Mouse (Mus musculus) midbrain, embryonic 14.5 days (tissue): ENCODE measurements around the gene Sycn. TPM values are rescaled to one million over a fixed set of nuclear protein-coding genes. Genes with fewer than 3 reads are reported as not detected.
A peak's percentile ranks its signal among the peaks of the same experiment; 100 is the strongest.
"Not testable (repeated sequence)": the region's sequence is repeated elsewhere in the genome, so short reads cannot be mapped to it uniquely, and the experiment has no call there.

Experiments
- ATAC-seq: fragments of 200-750 bp; cut with Nextera tagmentation; 2 replicates; pipeline ENCODE4 v1.8.0; 2017; ENCODE audit warnings: moderate number of reproducible peaks, moderate library complexity; ENCODE audit not compliant: low FRiP score, low TSS enrichment
- DNase-seq: peaks from one replicate; pipeline ENCODE4 v3.0.0-alpha.2; 2015
- H3K27ac ChIP-seq: fragments of 300-500 bp; sonication (generic); replicated peaks from 2 replicates; pipeline ENCODE4 v1.5.1; 2014; ENCODE audit warnings: mild to moderate bottlenecking, low read depth, low read length, moderate library complexity
- H3K27me3 ChIP-seq: fragments of 300-500 bp; sonication (generic); 2 replicates; pipeline ENCODE4 v1.6.1; 2014; ENCODE audit warnings: low read length, control low read depth, mixed read lengths; ENCODE audit not compliant: control insufficient read depth, insufficient read depth
- H3K36me3 ChIP-seq: fragments of 300-500 bp; sonication (generic); 2 replicates; pipeline ENCODE4 v1.6.1; 2014; ENCODE audit warnings: low read length, control low read depth; ENCODE audit not compliant: control insufficient read depth, insufficient read depth
- H3K4me1 ChIP-seq: fragments of 300-500 bp; sonication (generic); 2 replicates; pipeline ENCODE4 v1.6.1; 2014; ENCODE audit warnings: mild to moderate bottlenecking, antibody characterized with exemption, low read length, control low read depth; ENCODE audit not compliant: control insufficient read depth, insufficient read depth
- H3K4me2 ChIP-seq: fragments of 300-500 bp; sonication (generic); 2 replicates; pipeline ENCODE4 v1.6.1; 2014; ENCODE audit warnings: mild to moderate bottlenecking, low read length, moderate library complexity
- H3K4me3 ChIP-seq: fragments of 300-500 bp; sonication (generic); replicated peaks from 2 replicates; pipeline ENCODE4 v1.5.1; 2014; ENCODE audit warnings: low read depth, low read length
- H3K9ac ChIP-seq: fragments of 300-500 bp; sonication (generic); replicated peaks from 2 replicates; pipeline ENCODE4 v1.6.1; 2014; ENCODE audit warnings: mild to moderate bottlenecking, low read length, moderate library complexity
- H3K9me3 ChIP-seq: fragments of 300-500 bp; sonication (generic); 2 replicates; pipeline ENCODE4 v1.6.1; 2016; ENCODE audit warnings: low read length, control low read depth, mixed read lengths; ENCODE audit not compliant: control insufficient read depth
- WGBS: fragments of 180-500 bp; shearing (Covaris S2); extraction: QIAGEN DNeasy Blood & Tissue Kit; methylation state at CpG from one replicate; pipeline ENCODE4 v1.1.7; 2014; 5-methylcytosine and 5-hydroxymethylcytosine counted together
- polyA plus RNA-seq: library from polyadenylated mRNA; unstranded; fragments of >200 nt; fragmentation: Nextera tagmentation; extraction: Ambion mirVana; gene quantifications from 2 replicates; pipeline ENCODE4 v1.2.1, GENCODE M21; 2014

Gene Sycn
- polyA plus RNA-seq, 1 experiment from 2014 or later: not detected

DNA sequence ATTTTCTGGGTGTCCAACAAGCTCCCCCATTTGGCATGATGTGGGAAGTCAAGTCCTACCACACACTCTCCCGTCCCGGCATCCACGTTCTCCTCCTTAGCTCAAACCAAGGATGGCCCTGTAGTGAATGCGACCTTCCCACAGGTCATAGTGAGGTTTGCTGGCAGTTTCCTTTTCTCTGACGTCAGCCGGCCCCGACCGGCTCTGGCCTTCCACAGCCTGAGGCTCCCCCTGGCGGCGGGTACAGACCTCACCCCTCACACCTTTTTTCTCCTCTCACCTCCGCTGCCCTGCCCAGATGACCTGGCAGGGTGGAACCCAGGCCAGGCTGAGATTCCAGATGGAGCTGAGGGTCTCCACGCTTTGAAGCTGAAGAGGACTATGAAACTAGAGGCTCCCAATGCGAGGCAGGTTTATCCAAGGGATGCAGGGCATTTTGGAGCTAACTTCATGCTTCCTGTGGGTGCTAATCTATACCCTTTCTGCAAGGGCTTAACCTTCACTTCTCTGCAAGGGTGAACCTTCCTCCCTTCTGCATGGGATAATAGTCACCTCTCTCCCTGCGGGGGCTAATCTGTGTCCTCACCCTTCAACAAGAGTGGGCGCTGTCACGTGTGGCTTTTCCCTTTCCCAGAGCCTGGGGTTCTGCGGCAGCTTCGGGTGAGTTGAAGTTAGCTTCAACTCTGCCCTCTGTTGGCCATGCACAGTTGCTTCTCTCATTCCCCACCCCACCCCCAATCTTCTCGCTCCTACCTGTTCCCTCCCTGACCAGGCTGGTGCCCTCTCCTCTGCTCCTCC, 12.6 kb upstream of the Sycn start:
- Histone ChIP-seq H3K4me1 (no peaks in the 10 kb centered on the region), H3K9ac (no peak overlapping the region), H3K4me2 (no peak overlapping the region), H3K4me3 (no peak overlapping the region), H3K9me3 (no peaks in the 10 kb centered on the region), H3K27ac (no peak overlapping the region), H3K36me3 (no peaks in the 10 kb centered on the region), H3K27me3 (no peaks in the 10 kb centered on the region)
- DNase-seq: peak; percentile 78
- no peak for ATAC-seq
- WGBS: 8% methylated on average over 19 of the region's 19 CpGs

DNA sequence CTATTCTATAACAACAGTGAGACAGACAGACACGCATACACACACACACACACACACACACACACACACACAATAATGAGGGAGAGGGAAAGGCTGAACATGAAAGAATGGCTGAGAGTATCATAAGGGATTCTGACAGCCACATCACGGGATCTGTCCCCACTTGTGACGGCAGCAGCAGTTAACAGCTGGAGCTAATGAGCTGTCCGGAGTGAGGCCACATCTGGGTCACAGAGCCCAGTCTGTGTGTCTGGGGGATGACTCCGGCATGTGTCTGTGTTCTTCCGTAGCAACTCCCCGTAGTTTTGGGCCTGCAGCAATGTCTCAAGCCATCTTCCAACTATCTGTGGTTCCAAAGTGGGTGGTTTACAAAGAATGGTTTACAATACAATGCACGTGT, 8.7 kb upstream of the Sycn start:
- Histone ChIP-seq H3K36me3 (no peaks in the 10 kb centered on the region), H3K9ac (no peak overlapping the region), H3K4me3 (no peak overlapping the region), H3K27ac (no peak overlapping the region), H3K4me1 (no peaks in the 10 kb centered on the region), H3K27me3 (no peaks in the 10 kb centered on the region), H3K9me3 (no peaks in the 10 kb centered on the region), H3K4me2 (no peak overlapping the region)
- ATAC-seq: no peak
- WGBS: 79% methylated on average over 8 of the region's 8 CpGs
- DNase-seq: no peak

DNA sequence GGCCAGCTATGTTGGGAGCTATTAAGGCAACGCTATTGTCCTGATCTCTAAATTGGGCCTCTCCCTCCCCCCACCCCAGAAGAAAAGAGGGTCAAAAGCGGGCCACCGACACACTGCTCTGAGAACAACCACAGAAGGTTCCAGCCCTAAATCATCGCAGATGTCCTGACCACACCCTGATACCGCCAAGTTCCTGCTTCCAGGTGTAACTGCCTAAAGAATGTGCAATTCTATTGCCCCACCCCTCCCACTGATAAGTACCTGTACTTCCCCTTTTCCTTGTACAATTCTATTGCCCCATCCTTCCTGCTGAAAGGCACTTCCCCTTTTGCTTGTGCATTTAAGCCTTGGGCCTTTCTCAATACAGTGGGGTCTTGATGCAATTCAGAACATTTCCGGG, 1.8 kb upstream of the Sycn start:
- H3K9me3 ChIP-seq, H3K27me3 ChIP-seq, H3K4me2 ChIP-seq, H3K4me3 ChIP-seq, H3K27ac ChIP-seq, H3K36me3 ChIP-seq, H3K4me1 ChIP-seq, ATAC-seq, H3K9ac ChIP-seq, DNase-seq: not testable (repeated sequence)
- 95% methylated on average over 6 of the region's 6 CpGs for whole genome bisulfite sequencing

DNA sequence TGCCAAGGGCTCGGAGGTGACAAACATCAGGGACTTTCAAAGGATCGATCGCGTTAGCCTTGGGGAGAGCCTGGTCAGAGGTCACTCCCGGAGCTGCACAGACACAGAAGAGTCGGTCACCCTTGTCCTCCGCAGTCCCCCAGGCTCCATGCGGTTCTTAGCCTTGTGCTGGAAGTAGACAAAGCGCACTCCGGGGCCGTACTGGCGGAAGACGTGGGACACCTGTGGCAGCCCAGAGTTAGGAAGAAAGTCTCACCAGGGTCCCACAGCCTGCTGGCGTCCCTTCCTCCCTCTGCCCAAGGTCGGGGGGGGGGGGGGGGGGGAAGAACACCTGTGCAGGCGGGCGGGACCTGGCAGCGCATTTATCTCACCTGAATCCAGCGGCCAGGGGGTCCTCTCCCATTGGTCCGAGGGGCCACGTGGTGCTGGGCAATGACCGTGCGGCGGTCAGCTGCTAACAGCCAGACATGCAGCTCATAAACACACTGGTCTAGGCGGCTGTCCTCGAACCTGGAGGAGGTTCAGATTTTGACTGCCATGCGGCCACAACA, 3.4 kb downstream of the Sycn start:
- ATAC-seq (no peak), DNase-seq (peak; percentile 19)
- Histone ChIP-seq H3K27ac (no peak overlapping the region), H3K36me3 (no peaks in the 10 kb centered on the region), H3K9ac (no peak overlapping the region), H3K4me1 (peaks cover 2% of the 10 kb centered on the region; the same call in 1 of the 2 replicates), H3K4me2 (peak overlapping the region; percentile 49), H3K9me3 (no peaks in the 10 kb centered on the region), H3K27me3 (peaks cover 34% of the 10 kb centered on the region; the same call in 1 of the 2 replicates), H3K4me3 (peak overlapping the region; percentile 15; the same call in 1 of the 2 replicates)
- under 1% methylated on average over 26 of the region's 27 CpGs for WGBS

DNA sequence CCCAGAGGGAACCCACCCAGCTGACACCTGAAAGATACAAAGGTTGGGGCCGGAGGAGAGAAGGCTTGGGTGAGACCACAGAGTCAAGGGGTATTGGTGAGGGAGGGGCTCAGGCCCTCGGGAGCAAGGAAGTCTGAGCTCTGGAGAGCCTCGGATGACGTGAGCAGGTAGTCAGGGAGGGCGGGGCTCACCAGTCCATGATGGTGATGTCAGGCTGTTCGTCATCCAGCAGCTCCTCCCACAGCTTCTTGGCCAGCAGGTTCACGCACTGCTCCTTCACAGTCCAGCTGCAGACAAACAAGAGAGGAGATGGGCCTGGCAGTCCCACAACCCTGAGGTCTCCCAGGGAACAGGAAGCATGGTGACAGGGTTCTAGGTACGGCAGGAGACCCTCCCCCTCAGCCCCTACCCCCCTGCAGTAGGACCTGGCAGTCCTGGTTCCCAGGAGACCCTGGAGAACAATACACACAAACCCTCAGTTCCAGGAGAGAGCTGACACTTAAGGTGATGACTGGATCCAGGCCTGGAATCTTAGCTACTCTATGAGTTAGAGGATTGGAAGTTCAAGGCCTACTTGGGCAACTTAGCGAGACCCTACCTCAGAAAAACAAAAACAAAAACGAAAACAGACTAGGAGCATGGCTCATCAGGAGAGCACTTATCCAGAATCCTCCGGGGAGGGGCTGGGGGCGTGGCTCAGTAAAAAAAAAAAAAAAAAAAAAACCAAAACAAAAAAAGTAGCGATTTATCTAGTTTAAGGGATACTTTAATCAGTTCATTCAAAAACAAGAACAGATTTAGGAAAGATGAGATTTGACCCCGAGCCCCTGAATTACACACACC, 4.6 kb downstream of the Sycn start:
- ATAC-seq (no peak), DNase-seq (peak; percentile 20)
- Histone ChIP-seq H3K27me3 (peaks cover 34% of the 10 kb centered on the region; the same call in 1 of the 2 replicates), H3K4me2 (no peak overlapping the region; the same call in 1 of the 2 replicates), H3K36me3 (no peaks in the 10 kb centered on the region), H3K4me1 (peaks cover 2% of the 10 kb centered on the region; the same call in 1 of the 2 replicates), H3K4me3 (no peak overlapping the region), H3K27ac (no peak overlapping the region), H3K9me3 (no peaks in the 10 kb centered on the region), H3K9ac (no peak overlapping the region)
- WGBS: 23% methylated on average over 14 of the region's 14 CpGs

DNA sequence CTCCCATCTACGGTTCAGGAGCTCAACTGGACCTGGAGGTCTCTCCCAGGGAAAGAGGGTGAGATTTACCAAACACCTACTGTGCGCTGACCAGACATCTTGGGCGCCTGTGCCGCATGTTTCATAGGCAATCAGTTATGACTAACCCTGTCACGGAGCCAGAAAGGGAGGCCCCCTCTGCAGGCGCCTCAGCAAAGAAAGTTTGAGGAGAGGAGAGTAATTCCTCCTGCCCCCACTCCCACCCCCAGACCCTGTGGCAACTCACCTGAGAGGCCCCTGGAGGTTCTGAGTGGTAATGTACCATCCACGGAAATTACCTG, 5.2 kb downstream of the Sycn start:
- H3K36me3 ChIP-seq: no peaks in the 10 kb centered on the region
- WGBS: 49% methylated on average over 7 of the region's 7 CpGs
- H3K27me3 ChIP-seq: peaks cover 34% of the 10 kb centered on the region; the same call in 1 of the 2 replicates
- no peaks in the 10 kb centered on the region for H3K9me3 ChIP-seq
- ATAC-seq (no peak), DNase-seq (no peak)
- H3K27ac ChIP-seq: no peak overlapping the region
- peaks cover 2% of the 10 kb centered on the region; the same call in 1 of the 2 replicates for H3K4me1 ChIP-seq
- no peak overlapping the region for H3K4me2 ChIP-seq
- H3K4me3 ChIP-seq: no peak overlapping the region
- no peak overlapping the region for H3K9ac ChIP-seq

DNA sequence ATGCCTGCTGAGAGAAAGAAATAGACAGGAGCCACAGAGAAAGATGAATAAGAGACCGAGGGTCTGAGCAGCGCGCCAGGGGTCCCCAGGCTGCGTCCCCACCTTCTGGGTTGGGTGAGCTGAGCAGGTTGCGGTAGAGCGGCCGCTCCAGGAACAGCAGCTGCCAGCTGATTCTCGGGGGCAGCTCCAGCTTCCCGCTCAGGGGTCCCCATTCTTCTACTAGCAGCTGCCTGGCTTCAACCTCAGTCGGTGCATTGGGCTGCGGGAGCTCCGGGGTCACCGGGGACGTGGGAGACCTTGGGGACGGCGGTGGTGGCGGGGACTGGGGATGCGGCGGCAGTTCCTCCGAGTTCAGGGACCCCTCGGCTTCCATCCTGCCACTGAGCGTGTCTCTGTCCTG, 6.0 kb downstream of the Sycn start:
- Histone ChIP-seq H3K27ac (no peak overlapping the region), H3K4me2 (peak overlapping the region; percentile 59), H3K36me3 (no peaks in the 10 kb centered on the region), H3K9ac (peak overlapping the region; percentile 31; the same call in 1 of the 2 replicates), H3K4me1 (peaks cover 2% of the 10 kb centered on the region; the same call in 1 of the 2 replicates), H3K9me3 (no peaks in the 10 kb centered on the region), H3K27me3 (peaks cover 34% of the 10 kb centered on the region; the same call in 1 of the 2 replicates), H3K4me3 (peak overlapping the region; percentile 28)
- DNase-seq: peak; percentile 53
- no peak for ATAC-seq
- WGBS: 1% methylated on average over 22 of the region's 22 CpGs

DNA sequence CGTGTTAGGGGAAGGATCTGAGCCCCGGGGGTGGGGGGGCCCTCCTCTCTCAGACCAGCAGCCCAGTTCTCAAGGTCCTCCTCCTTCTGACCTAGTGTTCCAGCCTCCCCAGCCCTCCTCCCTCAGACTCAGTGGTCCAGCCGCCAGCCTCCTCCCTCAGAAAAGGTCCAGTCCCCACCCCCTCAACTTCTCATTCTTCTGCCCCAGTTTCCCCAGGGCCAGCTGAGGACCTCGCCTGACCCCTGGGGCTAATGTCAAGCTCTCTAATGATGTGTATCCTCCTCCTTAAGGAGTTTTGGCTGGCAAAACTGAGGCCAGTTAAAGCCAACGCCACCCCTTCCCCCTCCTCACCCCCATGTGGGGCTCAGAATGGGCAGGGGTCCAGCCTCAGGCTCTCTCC, 6.5 kb downstream of the Sycn start, which contains the start of gene Nccrp1:
Nccrp1 (minus strand) TSS at position 101 of the 400 bp plus-strand sequence.
- H3K27me3 ChIP-seq: peaks cover 34% of the 10 kb centered on the region; the same call in 1 of the 2 replicates

More for the DNA sequence above, 6.5 kb downstream of the Sycn start, which contains the start of gene Nccrp1:
- no peak for ATAC-seq
- Histone ChIP-seq H3K4me2 (peak within 1 kb of the TSS; percentile 59), H3K9me3 (no peaks in the 10 kb centered on the region), H3K4me1 (peaks cover 2% of the 10 kb centered on the region; the same call in 1 of the 2 replicates), H3K36me3 (no peaks in the 10 kb centered on the region), H3K9ac (peak within 1 kb of the TSS; percentile 31; the same call in 1 of the 2 replicates), H3K4me3 (peak within 1 kb of the TSS; percentile 28), H3K27ac (no peak within 1 kb of the TSS)
- 6% methylated on average over 5 of the region's 5 CpGs for WGBS
- no peak for DNase-seq
